Mouse (Mus musculus): ENCODE data around the gene Tssk6.

The Tssk6 gene

DNA sequence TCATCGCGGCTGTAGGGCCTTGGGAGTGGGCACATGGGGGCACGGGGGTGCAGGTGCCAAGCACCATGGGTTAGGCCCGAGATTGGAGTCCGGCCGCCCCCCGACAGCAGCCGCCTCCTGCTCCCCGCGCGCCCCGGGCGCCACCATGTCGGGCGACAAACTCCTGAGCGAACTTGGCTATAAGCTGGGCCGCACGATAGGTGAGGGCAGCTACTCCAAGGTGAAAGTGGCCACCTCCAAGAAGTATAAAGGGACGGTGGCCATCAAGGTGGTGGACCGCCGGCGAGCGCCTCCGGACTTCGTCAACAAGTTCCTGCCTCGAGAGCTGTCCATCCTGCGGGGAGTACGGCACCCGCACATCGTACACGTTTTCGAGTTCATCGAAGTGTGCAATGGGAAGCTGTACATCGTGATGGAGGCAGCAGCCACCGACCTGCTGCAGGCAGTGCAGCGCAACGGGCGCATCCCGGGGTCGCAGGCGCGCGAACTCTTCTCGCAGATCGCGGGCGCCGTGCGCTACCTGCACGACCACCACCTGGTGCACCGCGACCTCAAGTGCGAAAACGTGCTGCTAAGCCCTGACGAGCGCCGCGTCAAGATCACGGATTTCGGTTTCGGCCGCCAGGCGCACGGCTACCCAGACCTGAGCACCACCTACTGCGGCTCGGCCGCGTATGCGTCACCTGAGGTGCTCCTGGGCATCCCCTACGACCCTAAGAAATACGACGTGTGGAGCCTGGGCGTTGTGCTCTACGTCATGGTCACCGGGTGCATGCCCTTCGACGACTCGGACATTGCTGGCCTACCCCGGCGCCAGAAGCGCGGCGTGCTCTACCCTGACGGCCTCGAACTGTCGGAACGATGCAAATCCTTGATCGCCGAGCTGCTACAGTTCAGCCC is at the start of gene Tssk6, which contains the start of the genes Ndufa13 and Yjefn3:
Gene Tssk6 (plus strand): TSS at position 22 of the 900 bp plus-strand sequence.
Gene Ndufa13 (minus strand): TSS at position 396 of the 900 bp plus-strand sequence.
Gene Yjefn3 (minus strand): TSS at position 550 of the 900 bp plus-strand sequence.
- DNase-seq: peak in 1 of 2 experiments; percentile 44

DNA sequence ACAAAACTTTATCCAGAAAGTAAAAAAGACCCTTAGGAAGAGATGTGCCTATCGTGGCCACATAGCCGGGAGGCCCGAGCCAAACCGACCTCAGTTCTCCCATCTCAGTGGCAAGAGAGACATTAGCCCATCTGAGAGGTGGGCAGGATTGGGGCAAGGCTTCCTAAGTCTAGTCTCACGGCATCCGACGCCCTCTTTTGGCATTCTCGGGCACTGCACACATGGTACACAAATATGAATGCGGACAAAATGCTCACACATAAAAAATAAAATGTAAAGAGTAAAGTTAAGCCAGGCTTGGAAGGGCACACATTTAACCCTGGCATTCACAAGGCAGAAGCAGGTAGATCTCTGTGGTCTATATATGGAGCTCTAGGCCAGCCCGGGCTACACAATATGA is 48.1 kb upstream of the Tssk6 start:
- DNase-seq: no peak

GRCm38 (mm10) chr8:69860807-69861206 is 41.2 kb upstream of the Tssk6 start:
- no peak for DNase-seq

DNA sequence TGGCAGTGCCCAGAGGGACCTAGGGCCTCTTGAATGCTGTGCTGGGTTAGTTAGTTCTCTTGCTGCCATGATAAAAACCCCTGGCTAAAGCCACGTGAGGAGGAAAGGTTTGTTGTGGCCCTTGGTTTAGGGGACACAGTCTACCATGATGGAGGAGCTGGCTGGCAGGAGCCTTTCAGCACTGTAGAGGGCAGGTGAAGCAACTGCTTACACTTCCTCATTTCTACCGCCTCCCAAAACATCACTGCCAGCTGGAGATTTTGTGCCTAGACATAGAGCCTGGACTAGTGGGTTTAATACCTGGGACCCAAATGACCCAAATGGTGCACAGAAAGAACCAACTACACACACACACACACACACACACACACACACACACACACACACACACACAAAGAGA is 40.7 kb upstream of the Tssk6 start:
- DNase-seq: no peak

DNA sequence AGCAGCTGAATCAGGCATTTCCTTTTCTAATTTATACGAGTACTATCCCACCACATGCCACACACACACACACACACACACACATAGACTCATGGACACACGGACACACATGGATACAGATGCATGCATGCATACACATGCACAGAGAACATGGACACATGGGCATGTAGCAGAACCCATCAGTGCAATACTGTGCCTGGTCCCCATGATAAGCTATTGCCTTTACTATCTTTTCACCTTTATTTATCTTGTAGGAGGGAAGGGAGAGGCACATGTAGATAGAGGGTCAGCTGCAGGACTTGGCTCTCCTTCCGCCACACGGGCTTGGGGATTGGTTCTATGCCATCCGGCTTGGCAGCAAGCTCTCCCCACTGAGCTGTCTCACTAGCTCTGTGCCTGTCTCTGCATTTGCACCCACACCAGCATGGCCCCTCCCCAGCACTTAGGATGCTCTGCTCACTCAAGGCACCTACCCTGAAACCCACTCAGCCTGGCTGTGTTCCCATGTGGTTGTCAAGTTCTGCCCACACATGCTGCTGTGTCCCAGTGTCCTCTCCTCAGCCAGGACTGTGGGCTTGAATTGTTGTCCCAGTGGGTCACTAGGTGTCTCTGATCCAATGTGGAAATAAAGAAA is 38.5 kb upstream of the Tssk6 start:
- DNase-seq: no peak

GRCm38 (mm10) chr8:69864180-69864579 is 37.8 kb upstream of the Tssk6 start:
- DNase-seq: no peak

- no peak for DNase-seq
Observed at GRCm38 (mm10) chr8:69867696-69868326, 34.2 kb upstream of the Tssk6 start.

- peak; percentile 48 to 57 for DNase-seq
Observed at GRCm38 (mm10) chr8:69870003-69870765, 31.8 kb upstream of the Tssk6 start.

GRCm38 (mm10) chr8:69870907-69871306 is 31.1 kb upstream of the Tssk6 start:
- no peak for DNase-seq

DNA sequence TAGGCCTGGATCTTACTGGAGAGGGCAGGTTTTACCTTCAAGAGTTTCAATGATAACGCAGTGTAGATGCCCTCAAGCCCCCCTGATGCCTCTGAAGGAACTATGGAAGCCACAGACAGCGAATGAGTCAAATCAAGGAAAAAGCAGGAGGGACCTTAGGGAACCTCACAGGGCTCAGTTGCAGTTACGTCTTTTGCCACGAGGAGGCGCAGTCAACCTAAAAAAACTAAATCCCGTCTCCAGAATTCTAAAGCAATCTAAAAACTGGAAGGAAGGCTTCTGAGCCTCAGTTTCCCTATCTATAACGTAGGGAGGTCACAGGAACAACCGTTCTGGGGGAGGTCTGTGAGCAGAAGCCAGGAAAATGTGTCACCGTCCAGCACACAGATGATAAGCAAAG is 27.8 kb upstream of the Tssk6 start:
- DNase-seq: peak; percentile 70 to 79

GRCm38 (mm10) chr8:69874654-69875053 is 27.3 kb upstream of the Tssk6 start:
- DNase-seq: no peak

DNA sequence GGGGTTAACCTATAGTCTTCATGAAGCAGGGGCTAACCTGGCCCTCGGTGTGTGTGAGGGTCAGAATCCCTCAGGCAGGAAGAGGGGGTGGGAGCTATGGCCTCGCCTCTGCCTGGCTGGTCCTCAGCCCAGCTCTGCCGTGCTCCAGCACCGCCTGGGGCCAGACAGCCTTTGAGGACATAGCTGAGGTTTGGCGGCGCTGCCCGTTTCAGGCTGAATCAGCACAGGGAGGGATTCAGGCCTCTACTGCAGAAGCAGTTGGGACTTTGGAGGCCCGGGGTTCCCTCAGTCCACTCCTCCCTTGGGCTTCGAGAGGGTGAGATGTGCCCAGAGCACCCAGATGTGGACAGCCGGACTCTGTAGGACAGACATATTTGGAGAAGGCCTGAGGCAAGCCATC is 25.9 kb upstream of the Tssk6 start:
- no peak for DNase-seq

DNA sequence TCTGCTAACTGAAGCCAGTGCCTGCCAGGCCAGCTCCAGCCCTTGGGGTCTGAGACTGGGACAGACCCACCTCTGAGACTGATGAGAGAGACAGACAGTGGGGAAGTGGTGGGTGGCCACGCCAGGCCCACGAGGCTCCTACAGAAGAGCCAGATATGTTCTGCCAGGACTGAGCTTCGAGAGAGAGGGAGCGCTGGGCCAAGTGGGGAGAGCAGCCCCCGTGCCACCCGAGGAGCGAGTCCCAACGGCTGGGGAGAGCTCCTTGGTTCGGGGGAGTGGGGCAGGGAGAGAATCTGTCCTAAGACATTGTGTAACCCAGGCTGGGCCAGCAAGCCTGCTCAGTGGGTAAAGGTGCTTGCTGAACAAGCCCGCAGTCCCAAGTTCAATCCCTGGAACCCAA is 25.0 kb upstream of the Tssk6 start:
- no peak for DNase-seq

GRCm38 (mm10) chr8:69877396-69877795 is 24.6 kb upstream of the Tssk6 start:
- DNase-seq: no peak

GRCm38 (mm10) chr8:69877992-69878391 is 24.0 kb upstream of the Tssk6 start:
- DNase-seq: no peak

DNA sequence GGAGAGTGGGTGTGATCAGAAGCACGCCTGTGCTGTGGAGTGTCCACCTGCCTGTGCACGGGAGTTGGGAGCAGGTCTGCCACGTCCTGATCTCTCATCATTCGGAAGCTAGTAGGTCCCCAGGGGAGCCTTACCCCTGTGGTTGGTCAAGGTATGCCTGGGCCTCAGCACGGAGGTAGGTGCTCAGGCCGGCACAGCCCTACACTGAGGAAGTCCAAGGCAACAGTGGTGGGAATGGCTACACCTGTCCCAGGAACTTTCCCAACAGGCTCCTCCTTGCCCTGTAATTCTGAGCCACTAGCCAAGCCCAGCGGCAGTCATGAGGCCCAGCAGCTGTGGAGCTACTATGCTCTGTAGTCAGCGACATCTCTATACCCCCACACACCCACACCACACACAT is 22.3 kb upstream of the Tssk6 start:
- DNase-seq: no peak

DNA sequence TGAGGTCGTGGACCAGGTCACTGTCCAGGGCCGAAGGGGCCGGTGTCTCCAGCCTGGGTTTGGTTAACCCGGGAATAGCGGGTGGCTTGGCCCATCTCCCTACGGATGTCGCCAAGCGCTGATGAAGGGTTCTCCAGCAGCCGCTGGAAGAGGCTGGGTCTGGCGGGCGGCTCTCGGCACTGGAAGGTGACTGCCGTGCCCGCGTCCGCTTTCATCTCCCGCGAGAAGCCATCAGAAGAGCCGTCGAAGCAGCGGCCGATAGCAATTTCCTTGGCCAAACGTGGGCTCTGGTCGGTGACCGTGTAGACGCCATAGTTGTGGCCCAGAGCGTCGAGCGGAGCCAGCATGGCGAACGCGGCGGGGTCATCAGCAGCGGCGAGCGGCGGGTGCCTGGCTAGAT is 21.1 kb upstream of the Tssk6 start:
- DNase-seq: no peak

DNA sequence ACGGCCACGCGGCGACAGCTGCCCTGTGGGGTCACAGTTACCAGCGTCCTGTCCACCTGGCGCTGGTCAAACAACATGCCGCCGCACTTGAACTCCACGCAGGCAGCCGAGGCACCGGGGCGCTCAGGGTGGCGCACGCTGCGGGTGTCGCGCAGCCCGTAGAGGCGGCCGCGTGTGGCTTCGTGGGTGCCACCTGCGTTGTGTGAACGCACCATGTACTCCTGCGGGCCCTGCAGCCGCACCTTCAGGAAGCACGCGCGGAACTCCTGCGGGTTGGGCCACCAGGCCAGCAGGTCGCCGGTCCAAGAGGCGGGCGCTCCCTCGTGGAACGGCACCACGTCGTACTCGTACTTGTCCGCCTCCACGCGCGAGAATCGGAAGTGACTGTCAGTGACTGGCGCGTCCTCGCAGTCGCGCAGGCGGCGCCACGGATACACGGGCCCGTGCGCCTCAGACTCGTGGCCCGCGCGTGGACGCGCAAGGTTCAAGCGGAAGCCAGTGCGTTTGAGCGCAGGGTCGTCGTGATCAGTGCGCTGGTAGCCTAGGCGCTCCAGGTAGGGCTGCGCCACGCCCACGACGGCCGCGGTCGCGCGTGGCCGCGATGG is 20.6 kb upstream of the Tssk6 start:
- DNase-seq: no peak

GRCm38 (mm10) chr8:69882021-69882756 is 19.8 kb upstream of the Tssk6 start:
- DNase-seq: peak in 1 of 2 experiments; percentile 28

- DNase-seq: no peak
Observed at GRCm38 (mm10) chr8:69882833-69883600, 19.0 kb upstream of the Tssk6 start.

DNA sequence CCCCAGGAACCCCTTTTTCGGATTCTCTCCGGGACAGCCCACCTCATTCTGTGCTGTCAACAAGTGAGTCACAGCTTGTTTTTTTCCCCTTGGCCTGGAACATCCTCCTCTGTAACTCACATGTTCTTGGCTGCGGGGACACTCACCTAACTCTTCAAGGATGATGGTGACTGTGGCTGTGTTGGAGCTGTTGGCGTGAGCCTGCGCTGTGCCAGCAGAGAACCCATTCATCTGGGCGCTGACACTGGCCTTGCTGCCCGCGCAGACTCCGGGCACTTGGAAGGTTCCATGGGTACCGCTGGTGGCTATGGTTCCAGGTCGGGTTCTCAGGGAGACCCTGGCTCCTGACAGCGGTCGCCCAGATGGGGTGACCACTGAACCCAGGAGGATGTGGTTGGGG is 17.8 kb upstream of the Tssk6 start:
- DNase-seq: no peak

All from cerebellum, postnatal 36 days (tissue).